14 mouse cellular contexts compared by ENCODE assay signal in genomic region chr1:37624185-37624584, GRCm38 (mm10).
A peak's percentile ranks its signal among the peaks of the same experiment; 100 is the strongest.
DNase-seq lines count a peak whose midpoint lies in the region; ATAC-seq and TF ChIP-seq lines count a peak whose summit lies in the region.
"Had no signal": no experiment of that assay in that cellular context is flagged by ENCODE, and none has a peak within 500 bp of the region (broad histone marks: within the 10 kb centered on the region; RNA-seq: fewer than 3 reads in every experiment).

No protein-coding gene starts in this region.

- no peak overlapping the region for H3K4me2 ChIP-seq in forebrain, embryonic 12.5 days
- H3K4me2 ChIP-seq: hindbrain, embryonic 14.5 days; midbrain, embryonic 13.5 days; neural tube, embryonic 15.5 days had no signal

- intact Hi-C loops in gastrocnemius, adult 2 months (cut with DNase I): no loop called here

- H3K4me3 ChIP-seq in gastrocnemius, adult 2 months: no peak overlapping the region
- no peak overlapping the region for H3K4me3 ChIP-seq in forebrain, embryonic 12.5 days (replicated peaks)
- H3K4me3 ChIP-seq: heart, adult 2 months; midbrain, embryonic 13.5 days; neural tube, embryonic 15.5 days had no signal

- H3K4me1 ChIP-seq in forebrain, embryonic 12.5 days: no peaks in the 10 kb centered on the region
- H3K4me1 ChIP-seq: midbrain, embryonic 13.5 days; neural tube, embryonic 15.5 days had no signal

- ATAC-seq in neutrophil, adult 5-6 weeks (ENCODE audit: extremely low read depth, insufficient number of reproducible peaks, low FRiP score, poor library complexity, severe bottlenecking): peak; percentile 67
- ATAC-seq in forebrain, embryonic 12.5 days (ENCODE audit: low FRiP score): no peak
- ATAC-seq: midbrain, embryonic 13.5 days had no signal

- H3K9me3 ChIP-seq in forebrain, embryonic 12.5 days: no peaks in the 10 kb centered on the region
- H3K9me3 ChIP-seq: midbrain, embryonic 13.5 days; neural tube, embryonic 15.5 days had no signal

- no peak overlapping the region for H3K9ac ChIP-seq in forebrain, embryonic 12.5 days
- H3K9ac ChIP-seq: hindbrain, embryonic 14.5 days; midbrain, embryonic 13.5 days; neural tube, embryonic 15.5 days had no signal

- no peaks in the 10 kb centered on the region for H3K36me3 ChIP-seq in forebrain, embryonic 12.5 days (replicated peaks)
- H3K36me3 ChIP-seq: midbrain, embryonic 13.5 days; neural tube, embryonic 15.5 days had no signal

- H3K27ac ChIP-seq in gastrocnemius, adult 2 months: peak overlapping the region; percentile 56; the same call in 1 of the 2 replicates
- H3K27ac ChIP-seq in forebrain, embryonic 12.5 days: no peak overlapping the region
- H3K27ac ChIP-seq: hindbrain, embryonic 14.5 days; midbrain, embryonic 13.5 days; neural tube, embryonic 15.5 days had no signal

- TF ChIP-seq CTCF in gastrocnemius, adult 2 months (IDR thresholded peaks at IDR 0.05): no peak

- WGBS in forebrain, embryonic 12.5 days: 82% methylated on average over 17 of the region's 17 CpGs

- DNase-seq in gastrocnemius, adult 2 months: no peak
- DNase-seq in gastrocnemius, adult 8-10 months (ENCODE audit: low spot score in 2 of 2): no peak
- DNase-seq in spleen, adult 12 weeks (ENCODE audit: low spot score): peak; percentile 34
- DNase-seq in spleen, postnatal 4 days (ENCODE audit: low spot score in 2 of 2): no peak
- peak; percentile 63 for DNase-seq in thymus, postnatal 4 days
- no peak for DNase-seq in urinary bladder, adult 2 months (ENCODE audit: low spot score)
- DNase-seq: cerebellum, adult 9-10 months; heart, adult 2 months; kidney, postnatal 36 days had no signal

- H3K27me3 ChIP-seq in forebrain, embryonic 12.5 days: no peaks in the 10 kb centered on the region
- H3K27me3 ChIP-seq: midbrain, embryonic 13.5 days; neural tube, embryonic 15.5 days had no signal

Comparison
In these comparisons a context has a peak if more than half of its experiments do, and no peak if none do; other contexts are left out.
1. DNase-seq: peak in spleen, adult 12 weeks (single experiment) and thymus, postnatal 4 days (single experiment); none in gastrocnemius, adult 2 months (single experiment), gastrocnemius, adult 8-10 months (0 of 2), spleen, postnatal 4 days (0 of 2) and urinary bladder, adult 2 months (single experiment).